Mouse (Mus musculus) thymus, postnatal 10 days (tissue): ENCODE results near the gene Tgds.
"Not testable (repeated sequence)": the region's sequence is repeated elsewhere in the genome, so short reads cannot be mapped to it uniquely, and the experiment has no call there.

Source experiments
- DNase-seq, 2 experiments: peaks; one replicate each; pipeline ENCODE4 v3.0.0; 2021; ENCODE audit warnings: low spot score in 2 of 2

The Tgds gene

DNA sequence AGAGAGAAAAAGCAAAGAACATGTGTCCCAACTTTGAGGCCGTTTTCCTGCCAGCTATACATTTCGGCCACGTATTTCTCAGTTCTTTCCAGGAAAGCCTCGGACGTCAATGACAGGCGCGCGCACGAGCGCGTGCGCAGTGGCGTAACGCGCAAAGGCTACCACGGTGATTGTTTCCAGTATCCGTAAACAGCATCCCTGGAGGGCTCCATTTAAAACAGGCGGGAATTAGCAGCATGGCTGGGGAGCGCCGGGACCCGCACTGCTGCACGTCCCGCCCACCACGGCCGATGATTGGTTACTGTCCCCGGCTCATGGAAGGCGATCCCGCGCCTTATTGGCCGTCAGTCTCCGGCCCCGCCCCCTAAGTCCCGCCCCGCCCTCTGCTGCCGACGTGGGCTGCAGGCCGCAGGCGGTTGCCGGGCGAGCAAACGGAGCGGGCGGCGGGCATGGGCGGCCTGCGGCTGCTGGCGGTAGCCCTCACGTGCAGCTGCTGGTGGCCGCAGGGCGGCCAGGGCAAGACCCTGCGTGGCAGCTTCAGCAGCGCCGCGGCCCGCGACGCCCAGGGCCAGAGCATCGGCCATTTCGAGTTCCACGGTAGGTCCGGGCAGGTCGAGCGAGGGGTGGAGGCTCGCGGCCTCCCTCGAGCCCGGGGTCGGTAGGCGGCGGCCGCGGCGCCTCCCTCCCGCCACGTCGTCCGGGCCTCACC, 4.3 kb upstream of the Tgds start, which contains the start of gene Gpr180:
TSS of gene Gpr180 (plus strand) at position 415 of the 709 bp plus-strand sequence.
- DNase-seq: peak; percentile 86 to 96

DNA sequence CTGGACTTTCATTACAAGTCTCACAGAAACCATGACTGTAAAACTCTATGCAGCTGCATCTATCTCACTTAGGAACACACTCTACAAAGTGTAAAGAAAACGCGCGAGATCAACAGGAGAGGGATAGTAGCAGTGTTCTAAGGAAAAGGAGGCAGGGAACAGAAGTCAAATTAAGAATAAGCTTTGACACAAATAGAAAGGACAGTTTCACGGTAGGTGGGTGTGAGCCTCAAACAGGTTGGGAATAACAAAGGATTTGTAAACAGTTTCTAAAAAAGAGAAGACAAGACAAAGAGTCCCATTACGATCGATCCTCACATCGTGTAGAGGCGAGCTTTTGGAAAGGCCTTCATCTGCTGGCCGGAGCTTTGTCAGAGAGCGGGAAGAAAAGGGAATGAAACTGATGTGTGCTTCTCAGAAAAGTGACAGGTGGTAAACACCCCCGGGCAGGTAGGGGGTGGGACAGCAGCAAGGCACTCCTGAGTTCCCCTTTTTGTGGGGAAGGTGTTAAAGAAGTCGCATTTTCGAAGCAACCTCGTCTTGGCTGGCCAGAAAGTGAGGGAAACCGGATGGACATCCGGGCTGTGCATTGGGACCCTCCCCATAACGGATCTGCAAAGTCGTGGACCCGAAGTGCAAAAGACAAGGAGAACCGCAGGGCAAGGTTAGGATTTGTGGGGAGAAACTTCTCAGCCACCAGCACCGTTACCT, 469 bp downstream of the Tgds start:
- DNase-seq: no peak

DNA sequence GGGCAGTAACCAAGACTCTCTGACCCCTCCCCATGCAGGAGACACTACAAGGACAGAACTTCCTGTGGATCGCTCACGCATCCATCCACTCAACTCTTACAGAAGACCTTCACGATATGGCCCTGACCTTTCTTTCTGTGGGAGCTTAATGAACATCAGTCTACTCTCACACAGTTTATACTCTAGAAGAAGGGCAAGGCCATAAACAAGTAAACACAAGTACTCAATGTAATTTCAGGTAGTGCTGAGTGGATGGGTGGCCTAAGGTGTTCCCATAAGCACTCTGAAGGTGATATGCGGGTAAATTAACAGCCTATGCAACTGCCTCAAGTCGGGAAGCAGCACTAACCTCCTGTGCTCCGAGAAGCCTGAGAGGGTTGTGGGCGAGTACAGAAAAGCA, 1.1 kb downstream of the Tgds start:
- DNase-seq: no peak

DNA sequence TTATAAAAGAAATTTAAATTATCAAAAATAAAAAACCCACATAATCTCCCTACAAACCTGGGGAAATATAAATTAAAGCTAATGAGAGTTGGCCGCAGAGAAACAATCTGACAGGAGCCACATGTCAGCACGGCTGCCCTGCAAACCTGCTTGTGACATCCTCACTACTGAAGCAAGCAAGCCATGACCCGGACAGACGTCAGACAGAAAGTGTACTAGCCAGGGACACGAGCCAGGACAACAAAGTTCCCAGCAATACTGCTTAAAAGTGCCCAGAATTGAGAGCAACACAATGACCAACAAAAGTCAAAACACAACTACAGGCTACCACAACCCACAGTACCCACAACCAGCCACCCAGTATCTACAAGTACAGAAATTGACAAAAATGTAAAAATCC, 6.3 kb downstream of the Tgds start:
- DNase-seq: no peak

DNA sequence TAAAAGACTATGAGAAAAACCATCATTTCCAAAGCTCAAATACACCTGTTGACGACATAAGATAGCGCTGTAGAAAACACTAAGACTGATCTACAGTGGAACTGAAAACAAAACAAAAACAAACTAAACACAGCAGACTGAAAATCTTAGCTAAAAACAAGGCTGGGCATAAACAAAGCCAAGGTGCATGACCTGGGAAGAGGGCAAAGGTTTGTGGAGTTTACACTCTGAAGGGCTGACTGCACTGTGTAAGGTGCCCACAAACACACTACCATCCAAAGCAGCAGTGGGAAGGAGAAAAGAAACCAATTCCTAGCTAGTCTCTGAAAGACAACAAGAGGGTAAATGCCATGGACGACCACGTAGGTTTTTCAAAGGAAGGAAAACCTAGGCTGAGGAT, 7.8 kb downstream of the Tgds start:
- no peak for DNase-seq

DNA sequence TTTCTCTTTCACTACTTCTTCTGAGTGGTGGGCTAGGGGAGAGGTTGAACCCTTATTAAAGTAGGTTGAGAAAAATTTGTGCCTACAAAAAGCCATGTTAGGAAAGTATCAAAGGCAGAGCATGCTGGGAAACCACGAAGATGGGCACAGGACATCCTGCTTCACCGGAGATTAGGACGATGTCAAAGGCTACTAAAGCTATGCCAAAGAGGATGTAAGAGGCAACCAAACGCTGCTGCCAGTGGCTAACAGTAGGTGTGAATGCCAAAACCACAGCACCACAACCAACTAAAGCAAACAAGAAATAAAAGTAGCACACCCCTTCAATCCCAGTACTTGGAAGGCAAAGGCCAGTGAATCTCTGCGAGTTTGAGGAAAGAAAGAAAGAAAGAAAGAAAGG, 8.4 kb downstream of the Tgds start:
- DNase-seq: no peak

DNA sequence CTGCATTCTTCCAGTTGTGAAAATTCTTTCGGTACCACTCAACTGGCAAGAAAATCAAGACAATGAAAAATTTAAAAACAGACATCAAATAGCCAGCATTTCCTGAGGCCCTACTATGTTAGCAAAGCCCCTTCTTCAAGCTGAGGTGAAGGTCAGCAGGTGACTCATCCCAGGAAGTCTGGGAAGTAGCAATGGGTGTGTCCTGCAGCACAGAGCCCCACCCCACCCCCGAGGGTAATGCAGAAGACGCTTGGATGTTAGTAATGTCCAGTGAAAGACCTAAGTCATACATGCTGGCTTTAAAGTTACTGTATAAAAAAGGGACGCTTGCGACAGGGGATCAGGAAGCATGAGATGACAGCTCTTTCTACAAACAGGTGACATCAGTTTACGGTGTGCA, 19.4 kb downstream of the Tgds start:
- DNase-seq: no peak

DNA sequence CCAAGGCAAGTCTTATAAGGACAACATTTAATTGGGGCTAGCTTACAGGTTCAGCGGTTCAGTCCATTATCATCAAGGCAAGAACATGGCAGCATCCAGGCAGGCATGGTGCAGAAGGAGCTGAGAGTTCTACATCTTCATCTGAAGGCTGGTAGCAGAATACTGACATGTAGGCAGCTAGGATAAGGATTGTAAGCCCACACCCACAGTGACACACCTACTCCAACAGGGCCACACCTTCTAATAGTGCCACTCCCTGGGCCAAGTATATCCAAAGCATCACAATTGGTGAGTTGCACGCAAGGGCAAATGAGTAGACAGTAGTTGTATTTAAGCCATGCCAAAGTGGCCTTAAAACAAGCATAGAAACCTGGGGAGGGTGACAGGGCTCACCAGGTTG, 25.1 kb downstream of the Tgds start:
- DNase-seq: not testable (repeated sequence)

DNA sequence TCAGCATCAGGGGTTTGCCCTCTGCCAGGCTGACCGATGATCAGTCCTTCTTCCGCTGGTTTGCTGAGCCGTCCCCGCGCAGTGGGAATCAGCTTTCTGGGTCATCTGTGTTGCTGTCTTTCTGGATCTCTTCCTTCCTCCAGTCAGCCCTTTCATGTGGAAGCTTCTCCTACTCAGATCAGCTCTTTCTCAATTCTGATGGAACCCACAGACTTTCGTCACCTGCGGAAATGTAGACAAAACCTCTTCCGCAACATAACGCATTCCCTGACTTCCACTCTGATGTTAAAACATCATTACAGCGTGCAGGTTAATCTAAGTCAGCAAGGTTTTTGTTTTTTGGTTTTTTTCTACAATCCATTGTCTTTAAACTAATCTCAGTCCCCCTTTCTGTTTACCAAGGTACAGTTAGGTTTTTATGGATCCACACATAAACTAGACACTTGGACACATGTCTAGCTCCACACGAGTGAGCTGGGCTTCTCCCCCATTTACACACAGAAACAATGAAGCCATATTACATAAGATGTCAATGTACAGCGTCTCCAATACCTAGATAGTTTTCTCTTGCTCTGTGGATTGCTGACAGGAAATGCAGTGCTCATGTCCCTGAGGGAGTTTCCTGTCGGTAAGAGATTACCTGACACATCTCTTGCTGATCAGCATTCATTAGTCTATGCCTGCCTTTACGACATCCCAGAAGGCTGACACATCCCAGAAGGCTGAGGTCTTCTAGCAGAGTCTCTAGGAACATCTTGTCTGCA, 31.1 kb downstream of the Tgds start:
- DNase-seq: no peak

DNA sequence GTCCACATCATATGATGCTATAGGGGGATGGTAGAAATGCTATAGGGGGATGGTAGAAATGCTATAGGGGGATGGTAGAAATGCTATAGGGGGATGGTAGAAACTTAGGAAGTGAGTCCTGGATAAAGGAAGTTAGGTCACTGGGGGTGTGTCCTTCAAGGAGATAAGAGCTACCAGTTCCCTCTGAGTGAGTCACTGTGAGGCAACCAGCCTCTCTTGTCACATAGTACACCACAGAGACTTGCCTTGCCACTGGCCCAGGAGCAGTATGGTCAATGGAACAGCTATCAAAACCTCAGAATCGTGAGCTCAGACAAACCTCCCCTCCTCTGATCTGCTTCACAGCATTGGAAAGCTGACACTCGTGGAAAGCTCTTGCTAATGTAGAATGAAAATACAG, 34.3 kb downstream of the Tgds start:
- no peak for DNase-seq

DNA sequence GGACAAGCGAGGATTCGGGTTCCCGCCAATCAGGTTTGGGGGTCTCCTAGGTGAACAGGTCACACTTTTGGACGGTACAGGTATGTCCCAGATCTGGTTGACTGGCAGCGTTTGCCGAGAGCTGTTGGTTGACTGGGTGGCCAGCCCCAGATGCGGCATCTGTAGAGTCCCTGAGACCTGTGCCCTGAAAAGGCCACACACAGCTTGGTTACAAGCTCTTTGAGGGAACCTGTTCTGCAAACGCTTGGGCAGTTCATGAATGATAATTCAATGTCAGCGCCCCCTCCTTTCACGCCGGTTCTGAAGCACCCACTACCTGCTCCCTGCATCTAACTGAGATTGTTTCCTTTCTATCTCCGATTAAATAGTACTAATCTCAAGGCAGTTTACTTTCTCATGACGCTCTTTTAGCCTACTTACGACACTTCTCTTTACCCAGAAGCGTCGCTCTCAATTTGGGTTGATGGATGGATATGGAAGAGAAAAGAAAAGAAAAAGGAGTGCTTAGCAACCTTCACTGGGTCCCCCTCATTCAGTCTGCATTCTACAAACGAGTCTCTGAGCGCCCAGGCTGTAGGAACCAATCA, 42.7 kb downstream of the Tgds start:
- no peak for DNase-seq

DNA sequence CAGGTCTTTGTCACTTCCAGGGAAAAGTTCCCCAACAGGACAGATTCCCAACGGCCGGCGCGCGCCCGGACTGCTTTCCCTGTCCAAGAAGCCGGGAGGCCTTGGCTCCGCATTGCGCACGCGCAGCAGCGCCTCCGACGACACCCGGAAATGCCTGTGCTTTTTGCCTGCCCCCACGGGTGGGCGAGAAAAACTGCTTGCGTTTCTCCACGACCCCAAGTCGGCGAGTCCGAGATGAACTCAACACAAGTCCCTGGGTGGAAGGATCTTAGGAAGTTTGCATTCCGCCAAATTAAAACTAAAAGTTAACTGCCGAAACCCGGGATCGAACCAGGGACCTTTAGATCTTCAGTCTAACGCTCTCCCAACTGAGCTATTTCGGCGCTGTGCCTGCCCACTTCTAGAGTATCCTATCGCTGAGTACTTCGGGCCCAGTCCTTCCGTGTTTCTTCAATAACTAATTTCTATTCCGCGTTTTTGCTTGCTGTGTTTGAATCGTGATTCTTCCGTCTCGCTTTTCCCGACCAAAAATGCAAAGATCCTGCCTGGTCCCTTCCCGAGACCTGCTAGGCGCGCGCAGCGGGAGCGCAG, 43.2 kb downstream of the Tgds start:
- DNase-seq: peak; percentile 85 to 89

DNA sequence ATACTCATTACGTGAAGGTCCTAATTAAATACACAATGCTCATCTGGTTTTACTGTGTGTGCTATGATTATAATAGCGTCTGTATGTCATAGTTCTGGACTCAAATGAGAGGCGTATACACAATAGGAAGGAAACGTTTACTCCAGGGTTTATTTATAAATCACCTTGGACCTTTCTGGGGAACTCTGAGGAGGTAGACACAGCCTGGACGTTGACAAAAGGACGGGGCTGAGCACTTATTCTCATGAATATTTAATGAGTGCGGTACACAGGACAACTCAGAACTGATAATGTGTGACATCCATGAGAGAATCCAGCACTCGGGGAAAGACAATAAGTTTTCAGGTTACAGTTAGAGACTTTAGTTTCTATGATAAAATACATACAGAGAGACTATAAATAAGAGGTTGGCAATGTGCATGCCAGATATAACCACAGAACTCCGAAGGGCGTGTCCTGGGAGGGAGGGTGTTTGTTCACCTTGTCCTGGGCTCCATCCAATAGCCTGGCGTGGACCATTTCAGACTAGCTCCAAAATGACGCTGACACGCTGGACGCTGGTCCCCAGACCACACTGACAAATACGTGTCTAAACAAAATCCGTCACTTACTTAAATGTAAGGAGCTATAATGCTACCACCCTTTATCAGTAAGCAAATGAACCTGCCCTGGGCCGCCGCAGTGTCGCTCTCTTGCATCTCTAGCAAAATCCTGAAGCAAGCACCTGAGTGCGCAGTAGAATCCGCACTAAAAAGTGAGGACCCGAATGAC, 43.9 kb downstream of the Tgds start:
- no peak for DNase-seq

DNA sequence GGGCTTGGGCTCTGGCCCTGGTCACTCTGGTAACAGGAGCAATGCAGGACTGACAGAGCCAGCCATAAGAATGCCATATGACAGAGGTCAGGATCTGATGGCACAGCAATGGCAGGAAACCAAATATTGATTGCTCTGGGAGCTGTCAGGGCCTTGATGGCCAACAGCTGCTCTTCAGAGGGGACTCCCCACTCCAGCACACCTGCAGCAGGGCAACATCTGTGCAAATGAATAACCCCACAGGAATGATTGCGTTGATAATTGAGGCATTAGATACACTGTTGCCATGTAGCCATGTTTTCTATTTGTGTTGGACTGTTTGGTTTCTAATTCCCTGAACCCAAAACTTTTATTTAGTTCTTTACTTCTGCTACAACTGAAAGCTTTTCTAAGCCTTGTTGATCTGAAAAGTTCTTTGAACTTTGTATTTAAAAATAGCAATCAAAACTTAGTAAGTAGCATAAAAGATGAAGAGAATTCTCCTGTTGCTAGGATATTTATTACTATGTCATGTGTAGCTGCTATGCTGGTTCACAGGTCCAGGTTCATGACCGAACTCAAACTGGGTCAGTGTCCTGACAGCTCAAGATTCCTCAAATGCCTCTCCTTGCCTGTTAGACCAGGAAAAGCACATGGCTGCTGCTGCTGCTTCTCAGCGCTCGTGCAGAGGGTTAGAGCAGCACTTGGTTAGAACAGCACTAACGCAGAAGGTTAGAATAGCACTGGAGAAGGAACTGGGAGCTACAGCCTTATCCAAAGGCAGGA, 46.1 kb downstream of the Tgds start:
- DNase-seq: no peak

DNA sequence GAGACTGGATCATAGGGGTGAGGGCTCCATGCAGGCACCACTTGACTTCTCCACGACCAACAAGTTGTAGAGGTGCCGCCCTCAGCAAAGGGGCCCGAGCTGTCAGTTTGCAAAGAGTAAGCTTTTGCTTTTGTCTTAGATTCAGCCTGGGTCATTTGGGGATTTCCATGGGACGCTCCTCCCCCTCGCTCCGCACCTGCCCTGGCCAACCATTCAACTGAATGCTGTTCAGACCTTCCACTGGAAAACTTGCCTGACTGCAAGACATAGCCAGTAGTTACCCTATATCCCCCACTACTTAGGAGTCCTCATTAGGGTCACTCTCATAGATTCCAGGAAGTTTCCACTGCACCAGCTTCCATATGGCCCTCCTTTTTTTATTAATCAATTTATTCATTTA, 48.7 kb downstream of the Tgds start:
- no peak for DNase-seq

DNA sequence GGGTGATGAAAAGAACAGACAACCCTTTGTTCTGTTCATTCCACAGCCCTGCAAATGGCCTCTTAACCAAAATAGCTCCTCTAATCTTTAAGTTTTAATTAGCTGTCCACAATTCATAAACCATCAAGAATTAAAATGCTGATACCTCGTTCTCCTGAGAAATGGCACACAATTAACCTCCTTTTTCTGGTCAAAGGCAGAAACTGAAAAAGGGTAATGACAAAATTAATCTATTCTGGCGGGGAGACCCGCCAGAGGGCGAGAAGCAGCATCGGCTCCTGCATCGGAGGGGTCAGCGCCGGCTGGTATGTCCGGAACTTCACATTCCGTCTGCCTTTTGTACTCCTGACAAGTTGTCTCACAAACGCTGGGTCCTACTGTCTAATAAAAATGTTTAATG, 51.9 kb downstream of the Tgds start:
- DNase-seq: no peak

DNA sequence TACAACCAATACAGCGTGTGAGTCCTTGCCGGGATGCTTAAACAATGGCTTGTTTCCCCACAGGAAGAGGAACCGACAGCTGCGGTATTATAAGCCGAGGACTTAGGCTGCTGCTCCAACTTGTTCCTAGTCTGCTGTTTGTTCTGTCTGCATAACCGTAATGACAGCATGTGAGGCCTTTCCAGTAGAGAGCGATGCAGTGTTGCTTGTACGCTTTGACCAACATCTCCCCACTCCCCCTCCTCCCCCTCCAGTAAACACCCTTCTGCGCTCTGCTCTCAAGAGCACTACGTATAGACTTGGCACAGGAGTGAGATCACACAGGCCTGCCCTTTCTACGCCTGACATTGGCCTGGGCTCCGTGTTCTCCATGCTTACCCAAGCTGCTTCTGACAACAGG, 62.5 kb downstream of the Tgds start:
- no peak for DNase-seq

DNA sequence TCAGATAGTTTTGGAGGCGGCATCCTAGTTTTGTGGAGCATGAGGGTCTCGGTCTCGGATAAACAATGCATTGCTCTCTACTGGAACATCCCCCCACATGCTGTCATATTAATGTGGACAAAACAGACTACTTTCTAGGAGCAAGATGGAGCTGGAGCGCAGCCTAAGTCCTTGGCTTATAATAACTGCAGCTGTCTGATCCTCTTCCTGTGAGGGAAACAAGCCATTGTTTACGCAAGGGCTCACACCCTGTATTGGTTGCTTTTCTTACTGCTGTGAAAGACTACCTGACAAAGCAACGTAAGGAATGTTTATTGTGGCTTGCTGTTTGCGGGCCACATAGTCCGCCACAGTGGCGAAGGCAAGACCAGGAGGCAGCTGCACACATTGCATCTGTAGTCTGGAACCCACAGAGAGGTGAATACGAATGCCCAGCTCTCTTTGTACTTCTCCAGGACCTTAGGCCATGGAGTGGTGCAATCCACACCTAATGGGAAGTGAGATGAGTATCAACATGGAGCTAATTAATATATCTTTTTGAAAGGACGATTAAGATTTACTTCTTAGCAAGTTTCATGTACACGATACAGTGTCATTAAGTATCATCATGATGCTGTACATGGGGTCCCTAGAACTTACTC, 63.0 kb downstream of the Tgds start:
- no peak for DNase-seq
